Mouse (Mus musculus) megakaryocyte, adult 5-6 weeks (primary cell): ENCODE results near the gene Rabggta. TPM values are rescaled to one million over a fixed set of nuclear protein-coding genes. Genes with fewer than 3 reads are reported as not detected.
"Not testable (repeated sequence)": the region's sequence is repeated elsewhere in the genome, so short reads cannot be mapped to it uniquely, and the experiment has no call there.

ENCODE experiments used
- ATAC-seq: 2 replicates; pipeline ENCODE4 v1.8.0; 2016; ENCODE audit warnings: mild to moderate bottlenecking, inconsistent platforms; ENCODE audit not compliant: poor library complexity, severe bottlenecking
- total RNA-seq, 2 experiments: library from RNA; stranded (forward) in 1 of 2; stranded (reverse) in 1 of 2; fragments of 153-499, 151-499 nt in 1 of 2; fragments of 221-1000, 200-1000 nt in 1 of 2; gene quantifications; 2 replicates each; pipeline versions ENCODE4 v1.2.3 to v1.2.4; 2015 to 2017

The Rabggta gene
- total RNA-seq (2015) (10.0 and 12.5 TPM in 2 replicates), total RNA-seq (2017) (8.5 and 13.7 TPM in 2 replicates)

- peak; percentile 76 for ATAC-seq
These were observed at the start of gene Rabggta for GRCm38 (mm10) chr14:55721700-55722437. Gene Rabggta, minus strand, starts transcription at chr14:55722263.

GRCm38 (mm10) chr14:55769087-55769703 lies 47.1 kb upstream of the Rabggta start:
- ATAC-seq = no peak

GRCm38 (mm10) chr14:55768555-55768954 lies 46.5 kb upstream of the Rabggta start:
- no peak for ATAC-seq

GRCm38 (mm10) chr14:55767519-55768414 lies 45.7 kb upstream of the Rabggta start:
- ATAC-seq = peak; percentile 41

- ATAC-seq = peak; percentile 55
These were observed 43.6 kb upstream of the Rabggta start, which contains the start of gene Ltb4r1 for GRCm38 (mm10) chr14:55765696-55766095. Gene Ltb4r1, plus strand, starts transcription at chr14:55765962.

- no peak for ATAC-seq
These were observed 41.1 kb upstream of the Rabggta start for GRCm38 (mm10) chr14:55763166-55763565.

GRCm38 (mm10) chr14:55762001-55762821 lies 40.1 kb upstream of the Rabggta start:
- ATAC-seq = peak; percentile 17

GRCm38 (mm10) chr14:55761163-55761562 lies 39.1 kb upstream of the Rabggta start, which contains the start of gene Ltb4r2:
Gene Ltb4r2, plus strand, starts transcription at chr14:55761428.
- no peak for ATAC-seq

- not testable (repeated sequence) for ATAC-seq
These were observed 38.1 kb upstream of the Rabggta start for GRCm38 (mm10) chr14:55760156-55760555.

GRCm38 (mm10) chr14:55758363-55758784 lies 36.3 kb upstream of the Rabggta start, which contains the start of gene Cideb:
Gene Cideb, minus strand, starts transcription at chr14:55758458.
- ATAC-seq = peak; percentile 45; the same call in 1 of the 2 replicates

- no peak for ATAC-seq
These were observed 35.5 kb upstream of the Rabggta start for GRCm38 (mm10) chr14:55757566-55757965.

- ATAC-seq = no peak
These were observed 25.2 kb upstream of the Rabggta start for GRCm38 (mm10) chr14:55747051-55747847.

GRCm38 (mm10) chr14:55745861-55746237 lies 23.8 kb upstream of the Rabggta start:
- ATAC-seq = no peak

GRCm38 (mm10) chr14:55745180-55745860 lies 23.3 kb upstream of the Rabggta start, which contains the start of the genes Dhrs1 and Nop9:
Gene Dhrs1, minus strand, starts transcription at chr14:55745690.
Gene Nop9, plus strand, starts transcription at chr14:55745693.
- ATAC-seq = peak; percentile 88

GRCm38 (mm10) chr14:55743711-55744110 lies 21.6 kb upstream of the Rabggta start:
- peak; percentile 89 for ATAC-seq

GRCm38 (mm10) chr14:55737086-55737687 lies 15.1 kb upstream of the Rabggta start:
- ATAC-seq = peak; percentile 51

GRCm38 (mm10) chr14:55735758-55736157 lies 13.7 kb upstream of the Rabggta start:
- ATAC-seq = peak; percentile 51; the same call in 1 of the 2 replicates

- ATAC-seq = no peak
These were observed 13.3 kb upstream of the Rabggta start for GRCm38 (mm10) chr14:55735334-55735733.
